Mouse (Mus musculus) neutrophil, adult 65 days (primary cell): Measurements from ENCODE around the gene Pole4. TPM values are rescaled to one million over a fixed set of nuclear protein-coding genes. Genes with fewer than 3 reads are reported as not detected.

ENCODE experiments used
- total RNA-seq: library from RNA; stranded (reverse); gene quantifications from 2 replicates; pipeline ENCODE4 v1.2.4, GENCODE M21; 2023

The Pole4 gene
- total RNA-seq: 15.2 and 25.6 TPM in 2 replicates

GRCm38 (mm10) chr6:82705221-82705620 is at the start of gene Pole4:
TSS of gene Pole4 (minus strand) at chr6:82705365.

Other genes starting within 250 kb of the Pole4 start
- 74.1 and 81.9 TPM in 2 replicates for gene Hk2, start 69.1 kb upstream of the Pole4 start, total RNA-seq
- gene Sema4f, start 234.4 kb upstream of the Pole4 start, total RNA-seq: 24.2 and 37.5 TPM in 2 replicates
- 2.1 and 3.1 TPM in 2 replicates for gene M1ap, start 241.5 kb upstream of the Pole4 start, total RNA-seq